Mouse (Mus musculus) stomach, postnatal 0 days (tissue): ENCODE data around the gene Epb41l1. TPM values are rescaled to one million over a fixed set of nuclear protein-coding genes. Genes with fewer than 3 reads are reported as not detected.

Experiments used
- ATAC-seq: fragments of 200-750 bp; cut with Nextera tagmentation; 2 replicates; pipeline ENCODE4 v1.8.0; 2017; ENCODE audit not compliant: low FRiP score, low TSS enrichment
- DNase-seq: peaks from one replicate; pipeline ENCODE4 v3.0.0-alpha.2; 2016; ENCODE audit warnings: low spot score
- H3K27ac ChIP-seq: fragments of 300-500 bp; sonication (generic); replicated peaks from 2 replicates; pipeline ENCODE4 v1.5.1; 2014; ENCODE audit warnings: mild to moderate bottlenecking, control low read depth
- H3K27me3 ChIP-seq: fragments of 300-500 bp; sonication (generic); 2 replicates; pipeline ENCODE4 v1.6.1; 2014; ENCODE audit warnings: low read length; ENCODE audit not compliant: control insufficient read depth, insufficient read depth
- H3K36me3 ChIP-seq: fragments of 300-500 bp; sonication (generic); 2 replicates; pipeline ENCODE4 v1.6.1; 2014; ENCODE audit warnings: low read length, mixed read lengths; ENCODE audit not compliant: control insufficient read depth, insufficient read depth
- H3K4me1 ChIP-seq: fragments of 300-500 bp; sonication (generic); replicated peaks from 2 replicates; pipeline ENCODE4 v1.6.1; 2014; ENCODE audit warnings: antibody characterized with exemption; ENCODE audit not compliant: control insufficient read depth, insufficient read depth
- H3K4me2 ChIP-seq: fragments of 300-500 bp; sonication (generic); replicated peaks from 2 replicates; pipeline ENCODE4 v1.6.1; 2014; ENCODE audit warnings: low read depth, mild to moderate bottlenecking, control low read depth, moderate library complexity
- H3K4me3 ChIP-seq: fragments of 300-500 bp; sonication (generic); 2 replicates; pipeline ENCODE4 v1.5.1; 2014; ENCODE audit warnings: low read depth, low read length, control low read depth
- H3K9ac ChIP-seq: fragments of 300-500 bp; sonication (generic); 2 replicates; pipeline ENCODE4 v1.6.1; 2014; ENCODE audit warnings: mild to moderate bottlenecking, low read length, control low read depth, mixed read lengths
- H3K9me3 ChIP-seq: fragments of 300-500 bp; sonication (generic); 2 replicates; pipeline ENCODE4 v1.6.1; 2016; ENCODE audit warnings: low read length; ENCODE audit not compliant: control insufficient read depth
- CTCF ChIP-seq: IDR thresholded peaks from 2 replicates; pipeline ENCODE4 v1.5.1; 2016; ENCODE audit warnings: antibody characterized with exemption, low read depth, mild to moderate bottlenecking, moderate library complexity
- EP300 ChIP-seq: optimal IDR thresholded peaks from 2 replicates; pipeline ENCODE3; 2016; ENCODE audit warnings: antibody characterized with exemption
- WGBS: fragments of 180-500 bp; shearing (Covaris S2); extraction: QIAGEN DNeasy Blood & Tissue Kit; methylation state at CpG from one replicate; pipeline ENCODE4 v1.1.7; 2014; 5-methylcytosine and 5-hydroxymethylcytosine counted together
- polyA plus RNA-seq: library from polyadenylated mRNA; unstranded; fragments of >200 nt; fragmentation: Nextera tagmentation; extraction: Ambion mirVana; gene quantifications from 2 replicates; pipeline ENCODE4 v1.2.1, GENCODE M21; 2015

Gene Epb41l1
- polyA plus RNA-seq, 1 experiment from 2014 or later: 1.7 TPM

GRCm38 (mm10) chr2:156478046-156478690 is 57.5 kb downstream of the Epb41l1 start:
- H3K9ac ChIP-seq: no peak overlapping the region
- H3K9me3 ChIP-seq: no peaks in the 10 kb centered on the region
- no peak for TF ChIP-seq EP300
- H3K27ac ChIP-seq: no peak overlapping the region
- H3K27me3 ChIP-seq: no peaks in the 10 kb centered on the region
- no peaks in the 10 kb centered on the region for H3K36me3 ChIP-seq
- no peaks in the 10 kb centered on the region; the same call in 1 of the 2 replicates for H3K4me1 ChIP-seq
- ATAC-seq (no peak), DNase-seq (no peak)
- H3K4me3 ChIP-seq: no peak overlapping the region
- no peak overlapping the region for H3K4me2 ChIP-seq
- 79% methylated on average over 13 of the region's 13 CpGs for WGBS

GRCm38 (mm10) chr2:156479833-156480232 is 59.1 kb downstream of the Epb41l1 start:
- no peaks in the 10 kb centered on the region for H3K27me3 ChIP-seq
- H3K4me3 ChIP-seq: no peak overlapping the region
- no peaks in the 10 kb centered on the region for H3K9me3 ChIP-seq
- ATAC-seq: no peak
- H3K9ac ChIP-seq: no peak overlapping the region
- H3K27ac ChIP-seq: no peak overlapping the region
- no peak for DNase-seq
- TF ChIP-seq EP300 (no peak), CTCF (no peak)
- H3K4me2 ChIP-seq: no peak overlapping the region
- H3K4me1 ChIP-seq: no peaks in the 10 kb centered on the region; the same call in 1 of the 2 replicates
- no peaks in the 10 kb centered on the region for H3K36me3 ChIP-seq
- 57% methylated on average over 7 of the region's 7 CpGs for WGBS

DNA sequence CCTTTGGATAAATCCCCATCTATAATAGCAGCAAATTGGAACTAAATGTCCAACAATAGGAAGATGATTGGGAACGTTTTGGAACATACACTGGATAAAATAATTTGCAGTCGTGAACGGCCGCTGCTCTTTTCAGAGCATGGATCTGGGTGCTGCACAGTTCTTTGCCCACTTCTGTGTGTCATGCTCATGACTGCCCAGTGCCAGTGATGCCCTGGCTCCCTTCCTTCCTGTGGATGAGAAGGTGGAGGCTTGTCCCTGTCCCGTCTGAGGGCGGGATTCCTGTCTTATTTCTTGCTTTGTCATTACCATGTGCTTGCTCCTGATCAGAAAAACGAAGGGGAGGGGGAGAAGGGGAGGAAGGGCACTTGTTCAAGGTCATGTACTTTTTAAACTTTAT is 59.6 kb downstream of the Epb41l1 start:
- no peak overlapping the region for H3K4me3 ChIP-seq
- H3K4me1 ChIP-seq: no peaks in the 10 kb centered on the region; the same call in 1 of the 2 replicates
- H3K4me2 ChIP-seq: no peak overlapping the region
- no peaks in the 10 kb centered on the region for H3K27me3 ChIP-seq
- no peaks in the 10 kb centered on the region for H3K9me3 ChIP-seq
- TF ChIP-seq CTCF (no peak), EP300 (no peak)
- 76% methylated on average over 7 of the region's 7 CpGs for WGBS
- H3K27ac ChIP-seq: no peak overlapping the region
- no peak for ATAC-seq
- H3K9ac ChIP-seq: no peak overlapping the region
- no peaks in the 10 kb centered on the region for H3K36me3 ChIP-seq
- no peak for DNase-seq

- ATAC-seq (no peak), DNase-seq (peak; percentile 78)
- no peaks in the 10 kb centered on the region for H3K36me3 ChIP-seq
- no peaks in the 10 kb centered on the region for H3K27me3 ChIP-seq
- no peak overlapping the region for H3K4me2 ChIP-seq
- 33% methylated on average over 13 of the region's 13 CpGs for WGBS
- TF ChIP-seq EP300 (no peak), CTCF (peak; percentile 77)
- no peak overlapping the region for H3K9ac ChIP-seq
- no peak overlapping the region for H3K4me3 ChIP-seq
- no peaks in the 10 kb centered on the region for H3K4me1 ChIP-seq
- no peaks in the 10 kb centered on the region for H3K9me3 ChIP-seq
- H3K27ac ChIP-seq: no peak overlapping the region
These were observed 61.6 kb downstream of the Epb41l1 start for GRCm38 (mm10) chr2:156482299-156482698.

- no peak overlapping the region for H3K4me2 ChIP-seq
- no peak for DNase-seq
- TF ChIP-seq EP300 (no peak), CTCF (no peak)
- H3K9ac ChIP-seq: no peak overlapping the region
- no peaks in the 10 kb centered on the region; the same call in 1 of the 2 replicates for H3K4me1 ChIP-seq
- no peaks in the 10 kb centered on the region for H3K36me3 ChIP-seq
- 84% methylated on average over 3 of the region's 3 CpGs for WGBS
- no peak for ATAC-seq
- H3K4me3 ChIP-seq: no peak overlapping the region
- no peak overlapping the region for H3K27ac ChIP-seq
- H3K9me3 ChIP-seq: no peaks in the 10 kb centered on the region
- no peaks in the 10 kb centered on the region for H3K27me3 ChIP-seq
These were observed 62.1 kb downstream of the Epb41l1 start for GRCm38 (mm10) chr2:156482764-156483163.

DNA sequence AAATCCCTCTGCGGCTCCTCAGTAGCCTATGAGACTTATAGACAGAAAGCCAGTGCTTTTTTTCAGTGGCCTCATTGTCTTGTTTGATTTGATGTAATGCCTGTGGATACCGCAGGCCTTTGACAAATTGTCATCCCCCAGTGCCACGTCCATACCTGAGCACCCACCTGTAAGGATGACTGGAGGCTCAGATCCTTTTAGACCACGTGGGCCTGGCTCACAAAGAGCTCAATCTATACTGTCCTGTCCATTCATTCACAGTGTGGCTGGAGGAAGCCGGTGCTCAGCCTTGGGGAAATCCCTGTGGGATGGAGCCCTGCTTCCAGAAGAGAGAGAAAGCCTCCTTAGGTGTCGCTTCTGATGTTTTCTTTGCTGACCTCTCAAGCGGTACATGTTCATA is 62.5 kb downstream of the Epb41l1 start:
- Histone ChIP-seq H3K27me3 (no peaks in the 10 kb centered on the region), H3K27ac (no peak overlapping the region), H3K4me1 (no peaks in the 10 kb centered on the region; the same call in 1 of the 2 replicates), H3K4me2 (no peak overlapping the region), H3K9me3 (no peaks in the 10 kb centered on the region), H3K36me3 (no peaks in the 10 kb centered on the region), H3K4me3 (no peak overlapping the region), H3K9ac (no peak overlapping the region)
- DNase-seq: no peak
- TF ChIP-seq EP300 (no peak), CTCF (no peak)
- WGBS: 89% methylated on average over 7 of the region's 7 CpGs
- no peak for ATAC-seq
